Mouse (Mus musculus) thymus, adult 2 months (tissue): ENCODE data around the gene Fam183b. TPM values are rescaled to one million over a fixed set of nuclear protein-coding genes. Genes with fewer than 3 reads are reported as not detected.
"Not testable (repeated sequence)": the region's sequence is repeated elsewhere in the genome, so short reads cannot be mapped to it uniquely, and the experiment has no call there.

Experiments used
- DNase-seq: peaks from one replicate; pipeline ENCODE4 v3.0.0; 2021
- H3K27ac ChIP-seq: fragments of 200-500 bp; 2 replicates; pipeline ENCODE4 v1.5.1; 2012; ENCODE audit warnings: low read length, control low read depth; ENCODE audit not compliant: control insufficient read depth, insufficient read depth
- H3K27me3 ChIP-seq: fragments of 200-500 bp; 2 replicates; pipeline ENCODE4 v1.6.1; 2012; ENCODE audit warnings: mild to moderate bottlenecking, low read length, moderate library complexity, mixed read lengths; ENCODE audit not compliant: control insufficient read depth, insufficient read depth
- H3K36me3 ChIP-seq: fragments of 200-500 bp; 2 replicates; pipeline ENCODE4 v1.6.1; 2012; ENCODE audit warnings: mild to moderate bottlenecking, low read length, moderate library complexity; ENCODE audit not compliant: control insufficient read depth, insufficient read depth
- H3K4me1 ChIP-seq: fragments of 200-500 bp; replicated peaks from 2 replicates; pipeline ENCODE4 v1.6.1; 2012; ENCODE audit warnings: low read length; ENCODE audit not compliant: control insufficient read depth, insufficient read depth
- H3K4me3 ChIP-seq: fragments of 200-500 bp; 2 replicates; pipeline ENCODE4 v1.5.1; 2012; ENCODE audit warnings: mild to moderate bottlenecking, low read length, control low read depth, moderate library complexity; ENCODE audit not compliant: control insufficient read depth, insufficient read depth
- CTCF ChIP-seq: fragments of 200-500 bp; IDR thresholded peaks from 2 replicates; pipeline ENCODE4 v1.5.1; 2012; ENCODE audit warnings: mild to moderate bottlenecking, control low read depth, low read length, moderate library complexity, borderline replicate concordance; ENCODE audit not compliant: control insufficient read depth, poor library complexity, insufficient read depth; ENCODE audit errors: extremely low read depth
- POLR2A ChIP-seq: fragments of 200-500 bp; IDR thresholded peaks from 2 replicates; pipeline ENCODE4 v1.6.1; 2012; ENCODE audit warnings: mild to moderate bottlenecking, low read length, control low read depth, moderate library complexity; ENCODE audit not compliant: control insufficient read depth, poor library complexity, insufficient read depth; ENCODE audit errors: extremely low read depth
- WGBS: fragments of 180-500 bp; shearing (Covaris S2); methylation state at CpG from one replicate; pipeline ENCODE4 v1.1.7; 2018; 5-methylcytosine and 5-hydroxymethylcytosine counted together
- polyA plus RNA-seq: library from polyadenylated mRNA; depleted of rRNA; stranded (reverse); fragments of >200 nt; gene quantifications from 2 replicates; pipeline ENCODE4 v1.2.3, GENCODE M21; 2012; rRNA removed

Gene Fam183b
- polyA plus RNA-seq, 1 experiment, result 0.82 TPM

DNA sequence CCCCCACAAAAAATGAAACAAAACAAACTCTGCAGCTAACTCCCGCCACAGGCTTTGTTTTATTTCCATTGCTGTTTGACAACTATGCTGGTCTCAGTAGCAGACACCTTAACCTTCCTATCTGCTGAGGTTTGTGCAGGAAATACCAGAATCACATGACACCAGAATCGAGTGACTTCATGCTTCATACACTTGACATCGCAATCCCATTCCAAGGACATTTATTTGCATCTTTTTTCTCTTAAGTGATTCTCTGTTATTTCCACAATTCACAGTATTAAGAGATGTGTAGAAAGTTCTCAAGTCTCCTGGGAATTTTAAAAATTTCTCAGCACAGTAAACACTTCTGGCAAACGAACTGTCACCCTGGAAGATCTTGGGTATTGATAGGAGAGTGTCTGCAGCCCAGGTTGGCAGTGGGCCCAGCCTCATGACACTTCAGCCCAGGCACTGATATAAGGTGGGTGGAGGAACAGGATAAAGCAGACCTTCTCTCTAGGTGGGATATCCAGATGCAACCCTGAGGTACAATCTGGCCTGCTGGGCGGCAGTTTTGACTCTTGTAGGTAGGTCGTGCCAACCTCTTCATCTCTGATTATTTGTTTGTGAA lies 19.2 kb downstream of the Fam183b start, which contains the start of gene Olfr314:
Gene Olfr314, plus strand, starts transcription at position 473 of the 610 bp plus-strand sequence.
- DNase-seq, result no peak
- no peaks in the 10 kb centered on the region for H3K27me3 ChIP-seq
- no peak within 1 kb of the TSS for H3K27ac ChIP-seq
- peaks cover 17% of the 10 kb centered on the region for H3K4me1 ChIP-seq
- H3K4me3 ChIP-seq, result no peak within 1 kb of the TSS
- 51% methylated on average over 6 of the region's 6 CpGs for WGBS
- TF ChIP-seq POLR2A (no peak), CTCF (no peak)
- no peaks in the 10 kb centered on the region for H3K36me3 ChIP-seq

DNA sequence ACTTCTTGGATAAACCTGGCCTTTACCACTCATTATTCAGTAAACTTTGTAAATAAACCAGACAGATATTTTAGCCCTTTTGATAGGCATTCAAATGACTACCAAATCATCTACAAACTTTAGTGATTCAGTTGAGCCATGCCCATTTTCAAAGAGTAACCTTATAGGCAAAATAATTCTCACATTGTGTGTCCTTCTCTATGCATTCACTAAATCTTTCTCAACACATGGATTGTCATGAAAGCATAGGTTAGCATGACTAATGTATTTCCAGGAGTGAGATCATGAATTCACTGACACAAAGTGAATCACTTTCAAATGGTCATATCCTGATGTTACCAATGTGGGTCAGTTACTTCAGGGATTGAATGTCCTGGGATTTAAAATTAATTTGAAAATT lies 28.9 kb downstream of the Fam183b start, which contains the start of gene Olfr315:
Gene Olfr315, plus strand, starts transcription at position 301 of the 400 bp plus-strand sequence.
- Histone ChIP-seq H3K4me3 (no peak within 1 kb of the TSS), H3K36me3 (no peaks in the 10 kb centered on the region), H3K4me1 (no peaks in the 10 kb centered on the region), H3K27me3 (no peaks in the 10 kb centered on the region), H3K27ac (no peak within 1 kb of the TSS)
- TF ChIP-seq POLR2A (no peak), CTCF (no peak)
- DNase-seq, result no peak

DNA sequence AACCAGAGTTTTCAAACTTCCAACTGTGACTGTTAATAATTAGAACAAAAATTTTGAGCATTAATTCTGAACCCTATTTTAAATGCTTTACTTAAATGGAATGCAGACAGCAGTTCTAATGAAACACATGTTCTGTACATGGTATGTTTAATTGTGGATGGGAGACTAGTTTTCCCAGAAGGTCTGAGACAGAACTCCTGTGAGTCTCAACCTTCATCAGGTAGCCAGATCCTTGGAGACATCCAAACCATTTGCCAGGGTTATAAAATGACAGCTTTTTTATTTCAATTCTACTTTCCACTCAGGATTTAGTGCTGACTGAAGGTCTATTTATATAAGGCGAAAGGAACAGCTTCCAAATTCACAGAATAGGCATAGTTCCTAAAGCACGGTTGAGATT lies 49.3 kb downstream of the Fam183b start, which contains the start of gene Olfr316:
Gene Olfr316, plus strand, starts transcription at position 301 of the 400 bp plus-strand sequence.
- Histone ChIP-seq H3K4me1 (no peaks in the 10 kb centered on the region), H3K27me3 (no peaks in the 10 kb centered on the region), H3K4me3 (no peak within 1 kb of the TSS), H3K36me3 (no peaks in the 10 kb centered on the region), H3K27ac (no peak within 1 kb of the TSS)
- 98% methylated on average over 2 of the region's 2 CpGs for WGBS
- TF ChIP-seq POLR2A (no peak), CTCF (no peak)
- no peak for DNase-seq

DNA sequence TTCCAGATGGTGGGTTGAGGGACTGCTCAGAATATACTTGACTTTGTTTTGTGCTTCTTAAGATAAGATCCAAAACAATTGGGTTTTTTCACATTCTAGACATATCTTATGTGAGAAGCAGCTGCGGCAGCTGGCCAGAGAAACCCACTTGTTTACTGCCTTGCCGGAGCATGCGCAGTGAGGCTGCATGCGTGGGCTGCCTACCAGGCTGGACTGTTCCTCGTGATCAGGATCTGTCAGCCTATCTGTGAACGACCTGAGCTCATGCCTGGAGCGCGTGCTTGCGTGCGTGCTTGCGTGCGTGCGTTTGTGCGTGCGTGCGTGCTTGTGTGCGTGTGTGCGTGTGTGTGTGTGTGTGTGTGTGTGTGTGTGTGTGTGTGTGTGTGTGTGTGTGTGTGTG lies 50.7 kb downstream of the Fam183b start:
- H3K4me3 ChIP-seq, H3K27me3 ChIP-seq, H3K4me1 ChIP-seq, DNase-seq, H3K36me3 ChIP-seq, H3K27ac ChIP-seq: not testable (repeated sequence)
- WGBS, result 81% methylated on average over 18 of the region's 18 CpGs

Other genes with a start within 250 kb of the Fam183b start
- 0.10 TPM in 1 of 2 replicates, not detected in the other for gene Olfr328, start 246.3 kb downstream of the Fam183b start, polyA plus RNA-seq
- gene Olfr224, start 231.4 kb downstream of the Fam183b start, polyA plus RNA-seq, result 0.27 and 0.69 TPM in 2 replicates
- gene Olfr325, start 224.2 kb downstream of the Fam183b start, polyA plus RNA-seq, result 0.32 TPM in 1 of 2 replicates, not detected in the other
- gene Olfr324, start 206.8 kb downstream of the Fam183b start, polyA plus RNA-seq, result not detected in 2 replicates
- 3.7 and 5.3 TPM in 2 replicates for gene 2210407C18Rik, start 185.9 kb downstream of the Fam183b start, polyA plus RNA-seq
- gene Olfr323, start 171.5 kb downstream of the Fam183b start, polyA plus RNA-seq, result 0.58 TPM in 1 of 2 replicates, not detected in the other
- 0.59 and 0.75 TPM in 2 replicates for gene Trim58, start 161.5 kb downstream of the Fam183b start, polyA plus RNA-seq
- gene Olfr322, start 143.2 kb downstream of the Fam183b start, polyA plus RNA-seq, result 0.07 TPM in 1 of 2 replicates, not detected in the other
- not detected in 2 replicates for gene Olfr320, start 120.9 kb downstream of the Fam183b start, polyA plus RNA-seq
- not detected in 2 replicates for gene Olfr319, start 102.8 kb downstream of the Fam183b start, polyA plus RNA-seq
- not detected in 2 replicates for gene Olfr318, start 77.9 kb downstream of the Fam183b start, polyA plus RNA-seq
- not detected in 2 replicates for gene Olfr317, start 62.7 kb downstream of the Fam183b start, polyA plus RNA-seq
- 0.19 TPM in 1 of 2 replicates, not detected in the other for gene Olfr316, start 49.2 kb downstream of the Fam183b start, polyA plus RNA-seq
- 1.4 and 1.5 TPM in 2 replicates for gene Olfr315, start 28.8 kb downstream of the Fam183b start, polyA plus RNA-seq
- 0.08 TPM in 1 of 2 replicates, not detected in the other for gene Olfr314, start 19.0 kb downstream of the Fam183b start, polyA plus RNA-seq
- not detected in 2 replicates for gene Olfr313, start 13.0 kb upstream of the Fam183b start, polyA plus RNA-seq
- not detected in 2 replicates for gene Olfr312, start 27.3 kb upstream of the Fam183b start, polyA plus RNA-seq
- not detected in 2 replicates for gene Olfr311, start 37.3 kb upstream of the Fam183b start, polyA plus RNA-seq
- 17.4 and 18.9 TPM in 2 replicates for gene Gm12258, start 45.2 kb upstream of the Fam183b start, polyA plus RNA-seq
- 10.4 and 15.4 TPM in 2 replicates for gene 2810021J22Rik, start 65.3 kb upstream of the Fam183b start, polyA plus RNA-seq
- 2.7 and 3.9 TPM in 2 replicates for gene Zfp39, start 102.3 kb upstream of the Fam183b start, polyA plus RNA-seq
- 0.11 TPM in 2 replicates for gene Btnl10, start 115.9 kb upstream of the Fam183b start, polyA plus RNA-seq
- gene Rnf187, start 137.0 kb upstream of the Fam183b start, polyA plus RNA-seq, result 335 and 488 TPM in 2 replicates
- gene Hist3h2ba, start 147.0 kb upstream of the Fam183b start, polyA plus RNA-seq, result 47.2 and 96.5 TPM in 2 replicates
- gene Hist3h2a, start 152.7 kb upstream of the Fam183b start, polyA plus RNA-seq, result 45.9 and 51.0 TPM in 2 replicates
- 0.31 and 0.47 TPM in 2 replicates for gene Trim17, start 152.7 kb upstream of the Fam183b start, polyA plus RNA-seq
- 114 and 119 TPM in 2 replicates for gene Trim11, start 176.1 kb upstream of the Fam183b start, polyA plus RNA-seq